Mouse (Mus musculus) heart, postnatal 36 days (tissue): ENCODE results near the gene Sdk2. TPM values are rescaled to one million over a fixed set of nuclear protein-coding genes. Genes with fewer than 3 reads are reported as not detected.

ENCODE experiments used
- DNase-seq, 2 experiments: peaks; one replicate each; pipeline ENCODE4 v3.0.0; 2021 to 2022
- intact Hi-C: fragments of 180-260 bp; cut with DNase I; formaldehyde crosslinking; loops from one replicate; pipeline ENCODE4 v1.15.1; 2025
- total RNA-seq, 2 experiments: library from RNA; stranded (reverse); gene quantifications; 2 replicates each; pipeline ENCODE4 v1.2.3; 2021

Sdk2 gene
- total RNA-seq, 2 experiments from 2014 or later: 1.1 to 2.6 TPM

DNA sequence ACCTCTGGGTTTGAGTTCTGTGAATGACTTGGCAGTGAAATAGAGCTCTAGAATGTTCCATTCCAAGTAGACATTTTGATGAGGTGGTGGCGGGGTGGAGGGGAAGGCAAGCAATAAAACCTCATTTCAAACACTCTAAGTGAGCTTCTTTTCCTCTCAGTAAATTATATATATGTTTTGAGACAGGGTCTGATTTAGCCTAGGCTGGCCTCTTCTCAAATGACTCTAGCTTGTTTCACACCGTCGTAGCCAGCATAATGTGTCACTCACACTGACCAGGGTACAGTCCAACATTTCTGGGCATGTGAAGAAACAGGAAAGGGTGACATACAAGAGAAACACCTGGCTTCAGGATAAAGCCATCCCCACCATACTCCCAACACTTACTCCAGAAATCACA is 68.1 kb downstream of the Sdk2 start:
- intact Hi-C loops: no loop called here
- DNase-seq: no peak

DNA sequence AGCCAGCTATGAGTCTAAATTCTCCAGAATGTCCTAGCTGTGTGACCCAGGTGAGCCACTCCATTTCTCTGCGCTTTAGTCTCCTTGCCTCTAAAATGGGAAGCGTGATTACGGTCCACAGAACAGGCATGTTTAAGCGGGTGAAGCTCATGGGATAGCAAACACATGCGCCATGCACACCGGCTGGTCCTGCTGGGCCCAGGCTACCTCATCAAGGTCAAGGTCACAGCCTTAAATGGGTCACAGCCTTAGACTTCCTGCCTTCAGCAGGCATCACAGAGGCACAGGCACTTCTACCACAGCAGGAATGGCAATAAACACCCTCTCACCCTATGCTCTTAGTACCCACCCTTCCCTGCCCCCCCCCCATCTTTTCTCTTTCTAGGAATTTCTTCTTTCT is 72.9 kb downstream of the Sdk2 start:
- intact Hi-C loops: no loop called here
- DNase-seq: no peak

DNA sequence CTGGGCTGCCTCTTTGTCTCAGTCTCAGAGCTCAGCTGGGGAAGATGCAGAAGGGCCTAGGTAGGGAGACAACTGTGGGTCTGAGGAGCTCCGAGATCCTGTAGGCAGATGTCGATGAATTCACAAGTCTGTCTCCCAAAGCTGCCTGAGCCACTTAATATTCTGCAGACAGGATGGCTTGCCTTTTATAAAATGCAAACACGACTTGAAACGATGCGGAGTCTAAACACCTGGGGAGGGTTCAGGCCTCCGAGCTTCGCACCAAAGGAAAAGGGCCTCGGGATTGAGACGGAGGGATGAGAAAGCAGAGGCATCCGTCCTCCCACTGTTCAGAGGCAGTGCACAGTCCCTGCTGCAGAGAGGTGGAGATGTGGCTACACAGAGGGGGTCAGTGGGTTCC is 74.0 kb downstream of the Sdk2 start:
- intact Hi-C loops: no loop called here
- DNase-seq: no peak

DNA sequence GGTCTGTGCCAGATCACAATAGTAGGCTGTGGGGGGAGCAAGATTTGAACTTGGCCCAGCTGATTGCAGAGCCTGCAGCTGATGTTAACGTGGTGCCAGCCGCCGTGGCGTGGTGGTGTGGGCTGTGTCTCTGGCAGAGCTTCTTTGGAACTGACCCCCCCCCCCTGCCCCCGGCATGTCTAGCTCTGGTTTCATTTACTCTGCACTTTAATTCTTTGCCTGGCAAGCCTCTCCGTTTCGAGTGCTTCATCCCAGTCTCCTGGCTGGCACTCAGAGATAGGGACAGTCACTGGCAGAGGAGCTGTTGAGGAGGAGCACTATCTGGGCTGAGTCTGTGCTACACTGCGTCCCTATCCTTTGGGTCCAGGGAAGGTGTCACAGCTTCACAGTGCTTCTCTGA is 75.0 kb downstream of the Sdk2 start:
- no peak for DNase-seq
- intact Hi-C loops: no loop called here

DNA sequence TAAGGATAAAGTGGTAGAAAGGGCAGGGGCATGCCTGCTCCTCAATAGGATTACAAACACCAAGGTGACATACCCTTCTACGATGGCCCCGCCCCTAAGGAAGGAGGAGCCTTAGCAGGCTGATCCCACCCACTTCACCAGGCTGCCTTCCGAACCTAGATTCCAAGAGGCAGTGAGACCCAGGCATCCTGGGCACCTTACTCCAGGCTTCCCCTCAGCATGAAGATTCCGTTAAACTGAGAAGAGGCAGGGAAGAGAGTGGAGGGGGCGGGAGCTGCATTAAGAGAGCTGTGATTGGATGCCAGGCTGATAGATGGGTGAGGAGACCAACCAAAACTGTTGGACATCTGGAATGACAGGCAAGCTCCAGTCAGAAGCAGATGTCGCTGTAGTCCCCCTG is 76.4 kb downstream of the Sdk2 start:
- intact Hi-C loops: no loop called here
- peak; percentile 19 to 40 for DNase-seq

DNA sequence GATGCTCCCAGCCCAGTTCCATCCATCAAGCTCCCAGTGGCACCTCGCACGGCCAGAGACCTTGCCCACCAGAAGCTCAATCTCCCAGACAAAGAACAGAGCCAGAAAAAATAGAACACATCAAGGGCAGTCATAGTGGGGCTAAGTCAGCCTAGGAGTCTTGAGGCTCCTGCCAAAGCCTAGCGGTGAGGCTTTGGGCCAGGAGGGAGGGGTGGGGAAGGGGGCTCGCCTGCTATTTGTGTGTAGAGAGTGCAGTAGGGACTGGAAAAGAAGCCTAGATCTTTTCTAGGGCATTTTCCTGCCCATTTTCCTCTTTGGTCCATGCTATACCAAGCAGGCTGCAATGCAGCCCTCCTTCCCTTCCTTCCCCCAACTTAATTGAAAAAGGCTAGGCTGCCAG is 76.8 kb downstream of the Sdk2 start:
- intact Hi-C loops: no loop called here
- DNase-seq: no peak

DNA sequence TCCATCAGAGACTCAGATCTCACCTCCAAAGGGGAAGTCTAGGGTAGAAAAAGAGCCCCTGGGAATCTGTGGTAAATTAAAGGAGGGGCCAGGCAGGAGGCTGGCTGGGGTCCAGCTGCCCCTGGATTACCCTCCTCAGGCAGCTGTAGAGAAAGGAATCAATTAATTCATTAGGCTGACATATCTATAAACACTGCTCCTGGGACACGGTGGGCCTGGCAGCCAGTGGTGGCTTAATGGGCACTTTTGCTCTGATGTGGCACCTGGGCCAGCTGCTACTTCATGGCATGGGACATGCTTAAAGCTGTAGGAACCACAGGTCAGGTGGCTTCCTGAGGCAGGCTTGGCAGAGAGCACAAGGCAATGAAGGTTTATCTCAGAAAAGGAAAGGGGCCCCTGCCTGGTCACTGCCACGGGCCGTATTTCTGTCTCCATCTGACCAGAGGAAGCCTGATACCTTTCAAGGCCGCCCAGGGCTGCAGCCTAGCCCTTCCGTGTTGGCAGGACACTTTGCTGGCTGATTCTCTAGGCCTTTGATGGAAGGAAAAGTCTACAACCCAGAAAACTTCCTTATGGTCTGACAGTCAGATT is 80.9 kb downstream of the Sdk2 start:
- no peak for DNase-seq
- intact Hi-C loops: no loop called here

DNA sequence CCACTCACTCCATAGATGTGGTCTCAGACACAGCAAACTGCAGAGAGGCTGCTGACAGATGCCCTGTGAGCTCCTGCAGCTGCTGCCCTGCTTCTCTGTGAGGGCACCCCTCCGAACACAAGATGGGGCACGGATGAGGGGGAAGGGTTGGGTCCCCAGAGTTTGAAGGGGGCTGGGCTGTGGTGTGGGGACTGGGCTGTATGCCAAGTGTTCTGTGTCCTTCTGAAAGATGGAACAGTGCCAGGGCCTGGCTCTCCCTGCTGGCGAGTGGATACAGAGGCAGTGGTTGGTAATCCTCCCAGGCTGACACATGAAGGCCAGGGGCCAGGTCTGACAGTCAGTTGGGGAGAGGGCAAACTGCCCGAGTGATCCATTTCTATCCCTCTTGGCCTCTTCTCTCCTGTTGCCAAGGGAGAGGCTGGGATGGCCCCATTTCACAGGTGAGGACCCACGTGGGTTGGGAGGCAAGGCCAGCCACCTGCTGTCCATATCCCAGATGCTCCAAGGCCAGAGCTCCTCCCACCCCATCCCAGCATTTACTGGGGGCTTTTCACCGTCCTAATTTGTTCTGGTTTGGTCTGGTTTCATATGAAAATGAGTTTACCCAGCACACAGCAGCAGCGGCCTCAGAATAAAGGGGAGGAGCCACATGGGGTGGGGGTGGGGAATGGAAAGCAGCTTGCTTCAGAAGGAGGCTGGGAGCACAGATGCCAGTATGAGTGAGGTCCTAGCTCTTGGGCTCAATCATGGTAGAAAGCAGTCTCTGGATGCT is 84.9 kb downstream of the Sdk2 start:
- intact Hi-C loops: no loop called here
- no peak for DNase-seq

DNA sequence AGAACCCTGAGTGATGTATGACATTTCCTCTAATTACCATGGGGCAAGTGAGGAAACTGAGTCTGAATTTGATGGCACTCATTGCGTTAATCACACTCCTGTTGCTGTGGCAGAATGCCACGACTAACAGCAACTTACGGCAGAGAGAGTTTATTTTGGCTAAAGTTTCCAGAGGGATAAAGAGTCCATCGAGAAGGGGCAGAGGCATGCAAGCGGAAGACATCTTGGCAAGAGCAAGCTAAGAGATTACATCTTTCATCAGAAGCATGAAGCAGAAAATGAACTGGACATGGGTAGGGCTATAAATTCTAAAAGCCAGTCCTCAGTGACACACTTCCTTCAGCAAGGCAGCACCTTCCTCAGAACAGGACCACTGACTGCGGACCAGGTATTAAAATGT is 85.8 kb downstream of the Sdk2 start:
- DNase-seq: no peak
- intact Hi-C loops: no loop called here

DNA sequence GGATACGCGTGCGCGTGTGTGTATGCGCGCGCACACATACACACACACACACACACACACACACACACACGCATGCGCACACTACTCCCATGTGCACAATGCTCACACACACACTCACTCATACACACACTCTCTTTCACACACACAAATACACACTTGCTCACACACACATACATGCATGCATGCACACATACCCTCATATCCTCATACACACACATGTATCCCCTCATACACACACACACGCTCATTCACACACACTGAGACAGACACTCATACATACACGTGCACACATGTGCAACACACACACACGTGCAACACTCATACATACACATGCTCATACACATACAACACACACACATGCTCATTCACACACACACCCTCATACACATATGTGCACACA is 88.5 kb downstream of the Sdk2 start:
- DNase-seq: no peak
- intact Hi-C loops: no loop called here

DNA sequence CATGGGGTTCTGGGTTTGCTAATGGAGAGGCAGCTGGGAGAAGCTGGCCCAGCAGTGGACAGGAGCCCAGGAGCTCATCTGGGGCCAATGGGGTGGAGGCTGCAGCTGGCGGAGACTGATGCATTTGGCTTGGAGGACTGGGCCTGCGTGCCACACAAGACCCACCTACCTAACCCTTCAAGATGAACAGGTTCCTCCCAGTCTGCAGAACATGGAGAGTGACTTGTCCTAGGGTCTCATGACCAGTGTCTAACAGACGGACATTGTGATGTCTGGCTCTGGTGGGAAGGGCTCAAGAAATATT is 91.2 kb downstream of the Sdk2 start:
- peak in 1 of 2 experiments; percentile 9 for DNase-seq
- intact Hi-C loops: no loop called here

DNA sequence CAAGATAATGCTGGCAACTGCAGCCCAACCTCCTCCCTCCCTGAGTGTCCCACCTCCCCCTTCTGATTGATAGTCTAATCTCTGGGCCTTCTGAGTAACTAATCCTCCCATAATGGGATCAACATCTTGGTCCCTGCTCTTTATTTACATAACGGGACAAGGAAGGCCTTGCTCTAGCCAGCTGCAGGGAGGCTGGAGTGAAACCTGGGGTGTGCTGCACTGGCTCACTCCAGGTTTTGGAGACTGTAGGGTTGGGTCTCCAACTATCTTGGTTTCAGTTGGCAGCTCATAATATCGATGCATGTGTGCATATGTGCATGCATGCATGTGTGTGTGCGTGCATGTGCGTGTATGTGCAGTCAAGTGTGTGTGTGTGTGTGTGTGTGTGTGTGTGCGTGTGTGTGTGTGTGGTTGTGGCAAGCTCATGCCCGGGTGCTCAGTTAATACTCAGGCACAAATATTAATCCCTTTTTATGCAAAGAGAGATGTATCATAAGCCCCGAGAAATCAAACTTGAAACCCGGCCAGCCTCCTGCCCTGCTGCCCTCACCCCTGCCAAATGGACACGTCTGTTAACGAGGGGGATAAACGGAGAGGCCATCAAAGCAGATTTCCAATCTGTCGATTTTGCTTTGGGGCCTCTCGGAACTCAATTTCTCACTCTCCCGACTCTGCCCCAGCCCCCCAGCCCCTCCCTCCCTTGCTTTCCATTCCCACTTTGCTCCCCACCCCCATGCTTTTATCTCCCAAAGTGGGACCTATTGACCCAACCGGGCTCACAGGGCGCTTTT is 91.8 kb downstream of the Sdk2 start:
- no peak for DNase-seq
- intact Hi-C loops: no loop called here

DNA sequence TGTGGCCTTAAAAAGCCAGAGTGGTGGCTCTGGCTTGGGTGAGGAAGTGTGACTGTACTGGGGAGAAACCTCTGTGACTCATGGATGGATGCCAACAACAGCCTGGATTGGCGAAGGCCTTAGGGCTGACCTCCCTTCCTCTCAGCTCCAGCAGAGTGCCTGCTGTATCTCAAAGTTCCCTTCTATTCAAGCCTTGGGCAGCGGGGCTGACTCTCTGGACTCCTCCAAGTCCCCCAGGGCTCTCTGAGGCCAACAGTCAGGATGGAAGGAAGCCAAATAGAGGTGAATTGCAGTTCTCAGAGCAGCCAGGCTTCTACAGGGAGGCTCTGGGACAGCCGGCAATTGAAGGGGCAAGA is 94.4 kb downstream of the Sdk2 start:
- intact Hi-C loops: no loop called here
- DNase-seq: peak; percentile 22 to 30

DNA sequence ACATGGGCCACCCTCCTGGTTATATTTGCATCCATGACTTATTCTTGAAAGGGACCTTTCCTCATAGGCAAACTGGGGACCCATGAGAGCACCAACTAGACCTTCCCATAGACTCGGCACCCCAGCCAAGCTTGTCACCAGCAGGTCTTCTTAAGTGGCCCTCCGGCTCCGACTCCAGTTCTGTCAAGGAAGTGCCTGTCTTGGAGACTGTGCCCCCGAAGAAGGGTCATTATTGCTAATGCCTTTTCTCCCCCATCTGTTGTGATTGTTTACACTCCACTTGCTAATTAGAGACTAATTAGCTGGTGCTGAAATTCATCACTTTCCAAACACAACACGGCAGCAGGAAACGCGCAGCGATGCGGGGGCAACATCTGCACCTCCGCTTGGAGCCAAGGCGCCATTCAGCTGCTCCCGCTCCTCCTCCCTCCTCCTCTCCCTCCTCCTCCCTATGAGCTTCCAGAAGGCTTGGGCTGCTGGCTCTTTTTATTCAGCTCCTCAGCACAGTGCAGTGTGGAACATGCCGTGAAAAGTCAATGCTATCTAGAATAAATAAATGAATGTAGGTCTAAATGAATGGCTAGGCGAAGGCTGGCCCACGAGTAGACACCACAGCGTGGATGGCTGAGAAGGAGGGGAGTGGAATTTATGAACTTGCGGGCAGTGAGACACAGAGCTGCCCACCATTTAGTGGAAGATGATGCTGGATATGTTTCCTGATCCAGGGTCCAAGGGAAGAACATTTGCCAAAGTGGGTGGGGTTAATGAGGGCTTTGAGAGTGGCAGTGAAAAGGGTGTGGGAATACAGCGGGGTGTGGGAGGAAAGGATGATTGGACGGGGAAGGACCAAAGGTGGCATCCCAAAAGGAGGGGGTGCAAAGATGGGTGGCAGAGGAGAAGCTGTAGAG is 95.0 kb downstream of the Sdk2 start:
- intact Hi-C loops: no loop called here
- no peak for DNase-seq

DNA sequence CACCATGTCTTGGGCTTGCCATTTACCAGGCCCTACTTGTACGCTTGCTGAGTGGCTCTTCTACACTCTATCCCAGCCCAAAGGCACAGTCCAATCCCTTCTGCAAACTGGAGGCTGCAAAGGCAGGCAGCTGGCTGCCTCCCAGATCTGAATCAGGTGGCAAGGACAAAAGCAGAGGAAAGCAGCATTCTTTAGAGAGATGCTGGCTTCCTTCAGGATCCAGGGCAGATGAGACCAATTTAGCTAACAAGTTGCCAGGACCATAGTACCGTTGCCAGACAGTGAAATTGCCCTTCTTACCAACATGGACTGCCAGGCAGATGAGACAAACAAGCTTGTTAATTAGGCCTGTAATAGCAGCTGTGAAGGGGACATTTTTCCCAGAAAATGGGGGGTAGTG is 96.8 kb downstream of the Sdk2 start:
- DNase-seq: no peak
- intact Hi-C loops: no loop called here

DNA sequence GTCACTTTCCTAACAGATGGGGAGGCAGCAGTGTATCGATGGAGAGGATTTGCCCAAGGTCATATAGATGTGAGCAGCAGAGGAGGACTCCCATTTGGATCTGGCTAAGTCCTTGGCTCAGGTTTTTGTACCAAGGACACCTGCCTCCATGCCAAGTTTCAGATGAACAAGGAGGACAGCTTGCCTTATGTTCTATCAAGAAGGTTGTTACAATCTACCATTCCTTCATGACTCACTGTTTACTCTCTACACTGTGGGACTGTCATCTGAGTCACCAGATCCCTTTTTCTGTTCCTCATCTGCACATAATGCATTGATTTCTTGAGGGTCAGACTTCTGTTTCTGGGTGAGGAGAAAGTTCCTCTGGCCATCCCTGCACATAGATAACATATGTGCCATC is 101.6 kb downstream of the Sdk2 start:
- intact Hi-C loops: no loop called here
- DNase-seq: no peak

DNA sequence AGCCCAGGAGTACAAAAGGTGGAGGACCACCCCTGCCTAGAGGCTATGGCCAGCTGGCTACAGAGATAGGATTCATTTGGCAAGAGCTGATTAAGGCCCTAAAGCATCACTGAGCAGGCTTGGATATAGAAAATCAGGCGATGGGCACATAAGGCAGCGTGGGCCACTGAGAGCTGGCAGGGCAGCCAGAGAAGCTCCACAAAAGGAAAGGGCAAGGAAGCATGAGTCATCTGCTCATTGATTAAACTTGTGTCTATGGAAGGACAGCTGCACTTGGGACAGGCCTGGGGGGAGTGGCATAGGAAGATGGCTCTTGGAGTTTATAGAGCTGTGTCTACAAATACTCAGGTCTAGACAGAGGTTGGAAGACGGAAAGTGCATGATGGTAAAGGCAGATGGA is 104.1 kb downstream of the Sdk2 start:
- intact Hi-C loops: no loop called here
- no peak for DNase-seq

DNA sequence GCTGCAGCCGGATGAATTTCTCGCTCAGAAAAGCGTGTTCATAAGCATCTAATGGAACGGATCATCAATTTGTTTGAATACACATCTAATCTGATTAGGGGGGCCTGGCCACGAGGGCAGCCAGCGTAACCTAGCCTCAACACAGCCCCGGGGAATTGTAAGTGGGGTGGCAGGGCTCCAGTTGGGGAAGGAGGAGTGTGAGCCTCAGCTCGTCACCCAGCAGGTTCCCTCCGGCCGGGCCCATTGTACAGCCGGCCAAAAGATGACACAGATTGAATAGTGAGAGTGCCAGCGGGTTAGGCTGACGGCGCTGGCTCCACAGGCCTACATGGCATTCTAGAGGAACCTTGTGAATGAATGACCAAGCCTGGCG is 115.2 kb downstream of the Sdk2 start:
- DNase-seq: no peak
- intact Hi-C loops: no loop called here

DNA sequence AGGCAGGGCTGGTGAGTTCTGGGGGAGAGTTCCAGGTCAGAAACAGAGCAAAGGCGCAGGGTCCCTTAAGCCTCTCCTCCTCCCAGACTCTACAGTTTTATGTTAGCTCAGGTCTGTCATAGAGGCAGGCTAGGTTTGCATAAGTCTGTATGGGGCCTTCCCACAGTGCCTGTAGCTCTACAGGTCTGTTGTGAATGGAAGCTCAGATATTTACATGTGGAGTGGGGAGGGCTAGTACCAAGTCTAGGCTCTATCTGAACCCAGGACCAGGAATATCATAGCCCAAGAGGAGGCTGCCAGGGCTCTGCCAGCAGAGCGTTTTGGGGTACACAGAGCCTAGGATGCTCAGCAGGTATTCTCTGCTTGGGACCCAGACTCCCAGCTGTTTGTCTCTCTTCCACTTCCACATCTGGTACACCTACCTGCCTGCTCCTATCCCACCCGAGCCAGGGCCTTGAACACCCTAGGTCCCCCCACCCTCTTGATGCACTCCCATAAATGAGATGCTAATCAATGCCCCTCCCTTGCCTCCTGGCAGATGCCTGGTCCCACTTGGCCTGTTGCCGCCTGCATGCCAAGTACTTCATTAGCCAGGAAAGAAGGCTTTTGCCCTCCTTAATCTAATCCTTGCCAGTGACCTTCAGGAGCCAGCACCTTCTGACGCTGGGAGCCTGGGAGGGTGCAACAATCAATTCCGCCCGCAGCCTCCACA is 115.8 kb downstream of the Sdk2 start:
- DNase-seq: no peak
- intact Hi-C loops: no loop called here

DNA sequence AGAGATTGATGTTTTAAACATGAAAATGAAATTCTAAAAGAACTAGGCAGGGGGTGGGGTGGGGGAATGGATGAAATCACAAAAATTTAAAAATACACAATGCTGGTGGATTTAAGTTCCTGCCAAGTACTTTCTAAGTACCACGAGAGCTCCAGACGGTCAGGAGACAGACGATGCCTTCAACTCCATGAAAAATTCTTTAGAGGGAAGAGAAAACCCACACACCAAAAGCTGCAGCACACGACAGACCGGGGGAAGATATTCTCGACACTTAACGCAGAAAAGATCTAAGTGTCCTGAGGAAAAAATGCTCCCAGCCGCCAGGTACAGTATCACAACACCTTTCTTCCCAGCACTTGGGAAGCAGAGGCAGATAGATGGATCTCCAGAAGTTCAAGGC is 118.2 kb downstream of the Sdk2 start:
- intact Hi-C loops: no loop called here
- DNase-seq: no peak
